Mouse (Mus musculus): Measurements from ENCODE around the gene Slc5a2. TPM values are rescaled to one million over a fixed set of nuclear protein-coding genes. Genes with fewer than 3 reads are reported as not detected.

Gene Slc5a2
- total and polyA plus RNA-seq, 3 experiments = 0.21 TPM; not detected in 2

DNA sequence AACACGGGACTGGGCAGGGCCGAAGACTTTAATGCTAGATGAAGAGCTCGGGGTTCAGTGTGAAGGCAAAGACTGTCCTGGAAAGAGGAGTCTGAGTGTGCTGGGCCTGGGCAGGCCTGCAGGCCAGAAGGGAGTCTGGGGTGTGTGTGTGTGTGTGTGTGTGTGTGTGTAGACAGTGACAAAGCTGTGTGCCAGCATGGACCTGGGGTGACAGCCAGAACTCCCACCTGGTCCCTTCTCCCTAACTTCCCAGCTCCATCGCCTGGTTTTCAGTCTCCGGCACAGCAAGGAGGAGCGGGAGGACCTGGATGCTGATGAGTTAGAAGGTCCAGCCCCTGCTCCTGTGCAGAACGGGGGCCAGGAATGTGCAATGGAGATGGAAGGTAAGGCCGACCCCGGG, 6.0 kb downstream of the Slc5a2 start:
- Histone ChIP-seq H3K79me2 (replicated peaks; ENCODE audit: control insufficient read depth, extremely low read depth, insufficient read depth, poor library complexity, severe bottlenecking) (no peaks in the 10 kb centered on the region), H3K4me3 (replicated peaks in 1 of 3; ENCODE audit: low read depth in 2 of 3, low read length in 2 of 3, poor library complexity in 1 of 3) (no peak overlapping the region), H3K4me2 (ENCODE audit: insufficient read depth, low read depth, poor library complexity, severe bottlenecking) (no peak overlapping the region), H3K36me3 (replicated peaks in 1 of 2; ENCODE audit: control insufficient read depth in 1 of 2, insufficient read depth in 1 of 2, low read length in 1 of 2) (peaks cover 30 to 63% of the 10 kb centered on the region in 2 experiments), H3K9me3 (replicated peaks; ENCODE audit: low read length) (no peaks in the 10 kb centered on the region), H3K27ac (ENCODE audit: insufficient read depth, low read depth) (no peak overlapping the region), H3K27me3 (replicated peaks) (peaks cover 3% of the 10 kb centered on the region), H3K9ac (ENCODE audit: insufficient read depth, low read depth) (no peak overlapping the region), H3K4me1 (ENCODE audit: control insufficient read depth in 1 of 2, insufficient read depth in 2 of 2) (no peaks in the 10 kb centered on the region)
- DNase-seq (ENCODE audit: extremely low read depth) = no peak
- dilution Hi-C loops (cut with MboI; ENCODE audit: extremely low pct_ligation_motif_present, extremely low pct_unique_long_range_greater_than_20kb, low sequenced_read_pairs) (no loop called here), in situ Hi-C loops (cut with MboI; ENCODE audit: low pct_ligation_motif_present, low pct_unique_long_range_greater_than_20kb, low sequenced_read_pairs) (no loop called here)
- TF ChIP-seq EP300 (IDR thresholded peaks at IDR 0.05; ENCODE audit: low read length) = no peak
- TF ChIP-seq JUN (IDR thresholded peaks at IDR 0.05; ENCODE audit: insufficient read depth, low read depth, low read length) = no peak

DNA sequence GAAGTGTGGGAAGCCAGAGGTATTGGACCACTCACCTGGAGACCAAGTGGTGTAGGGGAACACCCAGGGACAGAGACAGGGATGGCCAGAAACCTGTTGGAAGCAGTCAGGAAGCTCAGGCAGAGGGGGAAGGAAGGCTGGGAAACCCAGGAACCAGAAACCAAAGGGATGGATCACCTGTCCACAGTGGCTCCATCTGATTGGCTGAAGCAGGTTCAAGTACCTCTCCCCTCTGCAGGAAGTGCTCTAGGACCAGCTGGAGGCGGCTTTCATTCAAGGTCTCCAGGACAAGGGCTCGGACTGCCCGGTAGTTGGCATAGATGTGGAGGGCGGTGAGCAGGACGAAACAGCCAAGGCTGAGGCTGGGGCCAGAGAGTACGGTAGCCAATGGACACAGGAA, 10.6 kb downstream of the Slc5a2 start:
- no peak overlapping the region for H3K4me3 ChIP-seq (replicated peaks in 1 of 3; ENCODE audit: low read depth in 2 of 3, low read length in 2 of 3, poor library complexity in 1 of 3)
- H3K4me1 ChIP-seq (ENCODE audit: control insufficient read depth in 1 of 2, insufficient read depth in 2 of 2) = no peaks in the 10 kb centered on the region
- H3K36me3 ChIP-seq (replicated peaks in 1 of 2; ENCODE audit: control insufficient read depth in 1 of 2, insufficient read depth in 1 of 2, low read length in 1 of 2) = peaks cover 34 to 94% of the 10 kb centered on the region in 2 experiments
- no peaks in the 10 kb centered on the region for H3K79me2 ChIP-seq (replicated peaks; ENCODE audit: control insufficient read depth, extremely low read depth, insufficient read depth, poor library complexity, severe bottlenecking)
- dilution Hi-C loops (cut with MboI; ENCODE audit: extremely low pct_ligation_motif_present, extremely low pct_unique_long_range_greater_than_20kb, low sequenced_read_pairs) (no loop called here), in situ Hi-C loops (cut with MboI; ENCODE audit: low pct_ligation_motif_present, low pct_unique_long_range_greater_than_20kb, low sequenced_read_pairs) (no loop called here)
- H3K4me2 ChIP-seq (ENCODE audit: insufficient read depth, low read depth, poor library complexity, severe bottlenecking) = no peak overlapping the region
- H3K27ac ChIP-seq (ENCODE audit: insufficient read depth, low read depth) = no peak overlapping the region
- no peaks in the 10 kb centered on the region for H3K27me3 ChIP-seq (replicated peaks)
- no peaks in the 10 kb centered on the region for H3K9me3 ChIP-seq (replicated peaks; ENCODE audit: low read length)
- no peak overlapping the region for H3K9ac ChIP-seq (ENCODE audit: insufficient read depth, low read depth)
- no peak for DNase-seq (ENCODE audit: extremely low read depth)
- TF ChIP-seq CHD1 (IDR thresholded peaks at IDR 0.05; ENCODE audit: low read depth, low read length) (no peak), CHD2 (IDR thresholded peaks at IDR 0.05; ENCODE audit: low read length) (no peak), MEF2A (IDR thresholded peaks at IDR 0.05; ENCODE audit: borderline replicate concordance, low read depth, low read length) (no peak), ZC3H11A (IDR thresholded peaks at IDR 0.05; ENCODE audit: low read depth, low read length) (no peak), IRF4 (IDR thresholded peaks at IDR 0.05; ENCODE audit: low read depth, low read length) (no peak)

DNA sequence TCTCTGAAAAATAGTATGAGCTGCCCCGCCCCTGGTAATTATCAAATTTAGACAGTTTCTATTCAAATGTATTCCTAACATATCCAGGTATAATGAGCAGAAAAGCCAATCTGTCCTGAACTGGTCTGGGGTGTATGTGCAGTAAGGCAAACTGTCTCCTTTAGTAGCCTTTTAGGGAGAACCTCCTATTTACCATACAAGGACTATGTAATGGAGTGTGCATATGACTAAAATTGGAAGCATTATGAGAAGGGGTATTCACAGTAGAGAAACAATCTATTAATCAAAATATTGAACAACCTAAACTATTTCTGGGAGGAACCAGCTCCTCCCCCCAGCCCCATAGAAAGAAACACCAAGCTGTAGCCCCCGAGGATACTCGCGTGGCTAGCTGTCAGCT, 14.3 kb downstream of the Slc5a2 start:
- DNase-seq (ENCODE audit: extremely low read depth) = no peak
- in situ Hi-C loops (cut with MboI; ENCODE audit: low pct_ligation_motif_present, low pct_unique_long_range_greater_than_20kb, low sequenced_read_pairs) (no loop called here), dilution Hi-C loops (cut with MboI; ENCODE audit: extremely low pct_ligation_motif_present, extremely low pct_unique_long_range_greater_than_20kb, low sequenced_read_pairs) (no loop called here)

More for the DNA sequence above, 14.3 kb downstream of the Slc5a2 start:
- peaks cover 17 to 77% of the 10 kb centered on the region in 2 experiments for H3K36me3 ChIP-seq (replicated peaks in 1 of 2; ENCODE audit: control insufficient read depth in 1 of 2, insufficient read depth in 1 of 2, low read length in 1 of 2)
- no peak overlapping the region for H3K27ac ChIP-seq (ENCODE audit: insufficient read depth, low read depth)
- no peak overlapping the region for H3K4me2 ChIP-seq (ENCODE audit: insufficient read depth, low read depth, poor library complexity, severe bottlenecking)
- H3K4me1 ChIP-seq (ENCODE audit: control insufficient read depth in 1 of 2, insufficient read depth in 2 of 2) = no peaks in the 10 kb centered on the region
- TF ChIP-seq ZMIZ1 (IDR thresholded peaks at IDR 0.05; ENCODE audit: low read depth, low read length) = no peak
- no peak for TF ChIP-seq ZKSCAN1 (IDR thresholded peaks at IDR 0.05; ENCODE audit: borderline replicate concordance, low read depth, low read length)
- TF ChIP-seq USF2 (conservative IDR thresholded peaks at IDR 0.05; ENCODE audit: low read depth, low read length) = no peak
- no peak for TF ChIP-seq CHD1 (IDR thresholded peaks at IDR 0.05; ENCODE audit: low read depth, low read length)
- TF ChIP-seq JUN (IDR thresholded peaks at IDR 0.05; ENCODE audit: insufficient read depth, low read depth, low read length) = no peak
- no peak for TF ChIP-seq RAD21 (IDR thresholded peaks at IDR 0.05; ENCODE audit: low read depth, low read length)
- TF ChIP-seq EP300 (IDR thresholded peaks at IDR 0.05; ENCODE audit: low read length) = no peak
- no peak for TF ChIP-seq CHD2 (IDR thresholded peaks at IDR 0.05; ENCODE audit: low read length)
- no peak for TF ChIP-seq JUND (conservative IDR thresholded peaks at IDR 0.05; ENCODE audit: low read depth, low read length)
- TF ChIP-seq ZC3H11A (IDR thresholded peaks at IDR 0.05; ENCODE audit: low read depth, low read length) = no peak
- TF ChIP-seq HCFC1 (IDR thresholded peaks at IDR 0.05; ENCODE audit: low read depth, low read length) = no peak
- TF ChIP-seq NELFE (IDR thresholded peaks at IDR 0.05; ENCODE audit: low read depth, low read length) = no peak
- no peak for TF ChIP-seq ETS1 (conservative IDR thresholded peaks at IDR 0.05; ENCODE audit: low read depth, low read length)
- TF ChIP-seq MAZ (IDR thresholded peaks at IDR 0.05; ENCODE audit: low read depth, low read length) = no peak
- TF ChIP-seq MXI1 (IDR thresholded peaks at IDR 0.05; ENCODE audit: low read depth, low read length) = no peak
- no peak for TF ChIP-seq TCF12 (IDR thresholded peaks at IDR 0.05; ENCODE audit: low read depth, low read length)
- no peak for TF ChIP-seq CTCF (conservative IDR thresholded peaks at IDR 0.05 in 1 of 2, IDR thresholded peaks at IDR 0.05 in 1 of 2; ENCODE audit: low read depth in 2 of 2, low read length in 2 of 2)
- no peak for TF ChIP-seq PAX5 (IDR thresholded peaks at IDR 0.05; ENCODE audit: low read length)
- no peak for TF ChIP-seq RCOR1 (conservative IDR thresholded peaks at IDR 0.05; ENCODE audit: low read depth, low read length)
- no peak for TF ChIP-seq E2F4 (IDR thresholded peaks at IDR 0.05; ENCODE audit: insufficient replicate concordance, low read depth, low read length)
- H3K27me3 ChIP-seq (replicated peaks) = no peaks in the 10 kb centered on the region
- H3K79me2 ChIP-seq (replicated peaks; ENCODE audit: control insufficient read depth, extremely low read depth, insufficient read depth, poor library complexity, severe bottlenecking) = no peaks in the 10 kb centered on the region
- H3K9ac ChIP-seq (ENCODE audit: insufficient read depth, low read depth) = no peak overlapping the region
- H3K4me3 ChIP-seq (replicated peaks in 1 of 3; ENCODE audit: low read depth in 2 of 3, low read length in 2 of 3, poor library complexity in 1 of 3) = no peak overlapping the region
- no peaks in the 10 kb centered on the region for H3K9me3 ChIP-seq (replicated peaks; ENCODE audit: low read length)
